Mouse (Mus musculus) liver, adult 2 months (tissue): ENCODE results near the gene Ivns1abp.

Source experiments
- CTCF ChIP-seq: fragments of 200-500 bp; IDR thresholded peaks from 2 replicates; pipeline ENCODE4 v1.5.1; 2011; ENCODE audit warnings: low read depth, low read length, control low read depth
- POLR2A ChIP-seq: fragments of 200-500 bp; IDR thresholded peaks from 2 replicates; pipeline ENCODE4 v1.6.1; 2011; ENCODE audit warnings: low read length, control low read depth; ENCODE audit not compliant: insufficient read depth; ENCODE audit errors: extremely low read depth

GRCm38 (mm10) chr1:151328341-151329097 is 15.8 kb upstream of the Ivns1abp start:
- TF ChIP-seq CTCF (no peak), POLR2A (no peak)
